Mouse (Mus musculus) thymus, postnatal 14 days (tissue): ENCODE data around the gene Actl6b.

ENCODE experiments used
- DNase-seq: peaks from one replicate; pipeline ENCODE4 v3.0.0; 2021

Actl6b gene

DNA sequence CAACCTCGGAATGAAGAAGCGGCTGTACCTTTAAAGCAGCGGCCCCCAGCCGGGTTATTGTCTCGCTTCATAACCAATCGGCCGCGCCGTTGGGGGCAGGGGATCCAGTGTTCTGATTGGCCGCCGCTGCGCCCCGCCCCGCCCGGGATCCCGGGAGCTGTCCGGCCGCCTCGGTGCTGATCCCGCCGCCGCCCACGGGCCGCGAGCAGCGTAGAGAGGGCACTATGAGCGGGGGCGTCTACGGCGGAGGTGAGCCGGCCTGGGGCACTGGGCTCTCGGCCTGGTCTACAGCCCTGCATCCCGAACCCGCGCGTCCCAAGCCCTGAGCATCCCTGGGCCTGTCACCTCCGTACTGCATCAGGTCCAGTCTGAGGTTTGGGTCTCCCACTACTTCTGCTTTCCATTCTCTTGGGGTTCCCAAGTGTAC, at the start of gene Actl6b:
Gene Actl6b, plus strand, starts transcription at position 107 of the 427 bp plus-strand sequence.
- peak; percentile 76 for DNase-seq

GRCm38 (mm10) chr5:137504041-137504440, 49.3 kb upstream of the Actl6b start:
- peak; percentile 54 for DNase-seq

DNA sequence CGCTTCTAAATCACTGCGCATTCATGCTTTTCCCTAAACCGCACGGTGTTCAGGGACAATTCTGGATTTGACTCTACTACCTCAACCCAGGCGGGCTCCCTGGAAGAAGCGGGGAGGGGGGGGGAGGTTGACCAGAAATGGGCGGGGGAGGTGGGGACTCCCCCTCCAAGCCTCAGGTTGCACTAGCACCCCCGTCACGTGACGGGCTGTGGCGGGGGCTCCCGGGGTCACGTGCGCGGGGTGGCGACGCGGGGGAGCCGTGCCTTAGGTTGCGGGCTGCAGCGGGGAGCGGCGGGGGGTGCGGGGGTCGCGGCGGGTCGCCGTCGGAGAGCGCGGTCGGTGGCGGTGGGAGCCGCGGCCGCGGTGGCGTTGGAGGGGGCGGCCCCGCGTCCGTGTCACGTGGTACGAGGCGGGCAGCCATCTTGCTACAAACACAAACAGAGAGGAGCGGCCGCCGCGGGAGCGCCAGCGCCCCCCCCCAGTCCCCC, 43.3 kb upstream of the Actl6b start:
- DNase-seq: peak; percentile 79

DNA sequence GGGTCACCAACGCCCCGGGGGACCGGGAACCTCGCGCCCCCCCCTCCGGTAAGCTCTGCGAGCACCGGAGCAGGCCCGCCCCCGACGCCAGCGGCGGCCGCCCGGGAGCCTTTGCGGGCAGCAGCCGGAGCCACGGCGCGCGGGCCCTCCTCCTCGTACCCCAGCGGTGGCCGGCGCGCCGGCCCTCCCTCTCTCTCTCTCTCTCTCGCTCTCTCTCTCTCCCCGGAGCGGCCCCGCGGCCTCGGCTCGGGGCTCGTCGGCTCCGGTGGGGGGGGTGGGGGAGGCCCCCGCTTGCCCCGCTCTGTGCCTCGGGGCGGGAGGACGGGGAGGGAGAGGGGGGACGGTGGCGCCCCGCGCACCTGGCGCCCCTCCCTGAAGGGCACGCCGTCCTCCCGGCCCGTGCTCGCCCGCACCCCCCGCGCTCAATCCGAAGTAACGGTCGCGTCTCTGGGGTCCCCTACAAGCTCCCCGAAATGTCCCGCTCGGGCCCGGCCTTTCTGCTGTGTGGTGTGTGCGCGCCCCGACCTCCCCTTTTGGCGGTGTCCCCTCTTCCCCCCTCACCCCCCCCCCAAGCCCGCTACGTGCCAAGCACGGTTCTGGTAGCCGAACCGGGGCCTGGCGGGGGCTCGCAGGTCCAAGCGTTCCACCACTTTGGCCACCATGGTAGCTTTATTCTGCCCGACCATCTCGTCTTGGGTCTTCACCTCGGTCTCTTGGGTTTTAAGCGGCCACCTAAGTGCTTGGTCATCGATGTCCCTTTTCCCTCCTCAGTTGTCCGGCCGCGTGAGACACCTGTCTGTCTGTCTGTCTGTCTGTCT, 42.5 kb upstream of the Actl6b start:
- peak; percentile 71 for DNase-seq

DNA sequence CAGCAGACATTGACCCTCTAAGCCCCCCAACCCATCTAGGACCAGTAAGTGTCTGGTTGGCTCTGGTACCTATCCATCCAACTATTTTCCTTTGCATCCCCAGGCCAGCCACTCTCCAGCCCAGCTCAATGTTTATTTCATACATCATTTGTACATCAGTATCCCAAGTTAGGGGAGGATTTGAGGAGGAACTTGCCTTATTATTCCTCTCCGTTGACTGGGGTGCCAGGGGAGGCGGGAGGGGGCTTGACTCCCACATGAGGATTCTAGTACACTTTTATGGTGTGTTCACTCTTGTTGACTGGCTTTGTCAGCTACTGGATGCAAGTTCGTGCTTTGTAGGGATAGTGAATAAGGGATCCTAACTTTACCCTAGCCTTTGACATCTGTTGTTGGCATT, 41.6 kb upstream of the Actl6b start:
- no peak for DNase-seq

- peak; percentile 47 for DNase-seq
These were observed 40.2 kb upstream of the Actl6b start for GRCm38 (mm10) chr5:137512847-137513794.

- no peak for DNase-seq
These were observed 39.2 kb upstream of the Actl6b start for GRCm38 (mm10) chr5:137513951-137514721.

GRCm38 (mm10) chr5:137514811-137515210, 38.5 kb upstream of the Actl6b start:
- no peak for DNase-seq

GRCm38 (mm10) chr5:137518436-137518835, 34.9 kb upstream of the Actl6b start, which contains the start of gene Gigyf1:
Gene Gigyf1 (plus strand): TSS chr5:137518548.
- no peak for DNase-seq

- DNase-seq: no peak
These were observed 33.4 kb upstream of the Actl6b start for GRCm38 (mm10) chr5:137519691-137520550.

GRCm38 (mm10) chr5:137521861-137522260, 31.5 kb upstream of the Actl6b start:
- DNase-seq: no peak

- DNase-seq: no peak
These were observed 30.6 kb upstream of the Actl6b start for GRCm38 (mm10) chr5:137522711-137523110.

GRCm38 (mm10) chr5:137523396-137524250, 29.7 kb upstream of the Actl6b start:
- DNase-seq: no peak

DNA sequence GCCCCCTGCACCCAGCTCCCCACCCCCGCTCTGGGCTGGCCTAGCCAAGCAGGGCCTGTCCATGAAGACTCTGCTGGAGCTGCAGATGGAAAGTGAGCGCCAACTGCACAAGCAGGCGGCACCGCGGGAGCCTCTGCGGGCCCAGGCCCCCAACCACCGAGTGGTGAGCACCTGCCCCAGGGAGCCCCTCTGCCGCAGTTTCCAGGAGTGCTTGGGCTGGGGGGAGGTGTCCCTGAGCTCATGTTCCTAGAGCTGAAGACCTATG, 29.1 kb upstream of the Actl6b start:
- DNase-seq: no peak

GRCm38 (mm10) chr5:137524671-137525070, 28.6 kb upstream of the Actl6b start:
- DNase-seq: no peak

DNA sequence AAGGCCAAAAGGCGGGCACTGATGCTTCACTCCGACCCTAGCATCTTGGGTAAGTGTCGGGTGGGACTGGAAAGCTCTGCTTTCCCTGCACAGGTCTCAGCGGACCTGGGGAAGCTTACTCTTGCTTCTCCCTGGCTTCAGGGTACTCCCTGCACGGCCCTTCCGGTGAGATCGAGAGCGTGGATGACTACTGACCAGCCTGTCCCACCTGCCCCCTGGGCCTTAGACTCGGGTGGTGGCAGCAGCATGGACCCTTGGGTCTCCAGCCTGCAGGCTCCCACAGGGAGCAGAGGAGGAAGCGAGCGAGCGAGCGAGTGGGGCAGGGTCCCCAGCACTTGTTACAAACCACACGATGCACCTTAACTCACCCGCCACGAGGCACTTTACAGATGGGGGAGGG, 27.8 kb upstream of the Actl6b start:
- no peak for DNase-seq

GRCm38 (mm10) chr5:137526192-137526936, 27.0 kb upstream of the Actl6b start:
- peak; percentile 45 for DNase-seq

- DNase-seq: no peak
These were observed 25.9 kb upstream of the Actl6b start for GRCm38 (mm10) chr5:137527413-137527812.

- no peak for DNase-seq
These were observed 24.9 kb upstream of the Actl6b start for GRCm38 (mm10) chr5:137528247-137528968.
